16 mouse cellular contexts compared by ENCODE assay signal in the genomic region with DNA sequence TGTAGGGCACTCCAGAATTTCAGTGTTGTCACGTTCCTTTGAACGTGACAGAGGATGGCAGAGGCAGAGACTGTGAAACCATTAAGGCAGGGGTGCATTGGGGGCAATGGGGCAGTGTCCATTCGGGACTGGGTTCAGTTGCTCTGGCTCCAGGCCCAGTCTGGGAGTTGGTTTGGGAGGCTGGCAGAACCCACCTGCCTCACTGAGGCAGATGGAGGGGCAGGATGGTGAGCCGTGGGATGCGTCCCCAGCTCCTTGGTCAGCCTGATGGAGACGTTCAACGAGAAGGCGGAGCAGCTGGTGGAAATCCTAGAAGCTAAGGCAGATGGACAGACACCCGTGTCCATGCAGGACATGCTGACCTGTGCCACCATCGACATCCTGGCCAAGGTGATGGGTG.
"Had no signal": no experiment of that assay in that cellular context is flagged by ENCODE, and none has a peak within 500 bp of the region (broad histone marks: within the 10 kb centered on the region; RNA-seq: fewer than 3 reads in every experiment).

No protein-coding gene starts in this region.

- DNase-seq: heart, postnatal 10 days; heart, postnatal 14 days; heart, postnatal 36 days; heart, postnatal 4 days; kidney, adult 11 months; kidney, adult 18-20 months; kidney, adult 2 months; kidney, adult 8-10 months; kidney, adult 9 months; kidney, postnatal 10 days; kidney, postnatal 14 days; kidney, postnatal 25 days; kidney, postnatal 36 days; kidney, postnatal 4 days; layer of hippocampus, adult 9-11 months; layer of hippocampus, postnatal 36 days had no signal
